18 mouse cellular contexts compared by ENCODE assay signal in genomic region chr10:95526495-95527122, GRCm38 (mm10). TPM values are rescaled to one million over a fixed set of nuclear protein-coding genes. Genes with fewer than 3 reads are reported as not detected.
DNase-seq lines count a peak whose midpoint lies in the region; ATAC-seq and TF ChIP-seq lines count a peak whose summit lies in the region.
"Had no signal": no experiment of that assay in that cellular context is flagged by ENCODE, and none has a peak within 500 bp of the region (broad histone marks: within the 10 kb centered on the region; RNA-seq: fewer than 3 reads in every experiment).

No protein-coding gene starts in this region.

- H3K27me3 ChIP-seq in heart, postnatal 0 days (ENCODE audit: control insufficient read depth, insufficient read depth, low read length) = no peaks in the 10 kb centered on the region
- no peaks in the 10 kb centered on the region for H3K27me3 ChIP-seq in midbrain, embryonic 11.5 days (ENCODE audit: control insufficient read depth, insufficient read depth, low read length)
- H3K27me3 ChIP-seq in midbrain, embryonic 10.5 days (ENCODE audit: low read depth, poor library complexity, severe bottlenecking) = no peaks in the 10 kb centered on the region
- no peaks in the 10 kb centered on the region for H3K27me3 ChIP-seq in stomach, embryonic 16.5 days (ENCODE audit: control insufficient read depth, insufficient read depth, low read length)
- H3K27me3 ChIP-seq: CH12.LX; forebrain, embryonic 12.5 days; liver, embryonic 15.5 days had no signal

- no peak for TF ChIP-seq CTCF in heart, postnatal 0 days (IDR thresholded peaks at IDR 0.05; ENCODE audit: low read depth)

- no peaks in the 10 kb centered on the region for H3K36me3 ChIP-seq in heart, postnatal 0 days (replicated peaks; ENCODE audit: control insufficient read depth, insufficient read depth, low read length)
- no peaks in the 10 kb centered on the region for H3K36me3 ChIP-seq in midbrain, embryonic 11.5 days (ENCODE audit: control insufficient read depth, insufficient read depth, low read length)
- H3K36me3 ChIP-seq in midbrain, embryonic 10.5 days = peaks cover 17% of the 10 kb centered on the region
- no peaks in the 10 kb centered on the region for H3K36me3 ChIP-seq in stomach, embryonic 16.5 days (ENCODE audit: control insufficient read depth, insufficient read depth, low read length)
- H3K36me3 ChIP-seq: liver, embryonic 15.5 days had no signal

- ATAC-seq in heart, postnatal 0 days (ENCODE audit: insufficient read depth, low read depth) = no peak
- ATAC-seq in midbrain, embryonic 11.5 days (ENCODE audit: low FRiP score) = no peak
- peak; percentile 50; the same call in 1 of the 2 replicates for ATAC-seq in stomach, embryonic 16.5 days (ENCODE audit: insufficient read depth, low FRiP score)
- ATAC-seq: hindbrain, embryonic 16.5 days had no signal

- peaks cover 15% of the 10 kb centered on the region; the same call in 1 of the 2 replicates for H3K4me1 ChIP-seq in heart, postnatal 0 days (ENCODE audit: control insufficient read depth, insufficient read depth)
- H3K4me1 ChIP-seq in midbrain, embryonic 11.5 days (ENCODE audit: control insufficient read depth, insufficient read depth, low read length) = no peaks in the 10 kb centered on the region
- peaks cover 9% of the 10 kb centered on the region; the same call in 1 of the 2 replicates for H3K4me1 ChIP-seq in midbrain, embryonic 10.5 days
- peaks cover 20% of the 10 kb centered on the region for H3K4me1 ChIP-seq in stomach, embryonic 16.5 days (ENCODE audit: control insufficient read depth, insufficient read depth, low read length)

- H3K9ac ChIP-seq in heart, postnatal 0 days (replicated peaks; ENCODE audit: low read depth, low read length) = no peak overlapping the region
- no peak overlapping the region for H3K9ac ChIP-seq in midbrain, embryonic 11.5 days (ENCODE audit: low read length)
- no peak overlapping the region for H3K9ac ChIP-seq in stomach, embryonic 16.5 days (ENCODE audit: low read length)
- H3K9ac ChIP-seq: forebrain, embryonic 12.5 days; liver, embryonic 15.5 days had no signal

- no peaks in the 10 kb centered on the region for H3K9me3 ChIP-seq in heart, postnatal 0 days (replicated peaks; ENCODE audit: control insufficient read depth, low read length)
- H3K9me3 ChIP-seq in midbrain, embryonic 11.5 days (ENCODE audit: control insufficient read depth, low read length) = no peaks in the 10 kb centered on the region
- peaks cover 3% of the 10 kb centered on the region; the same call in 1 of the 2 replicates for H3K9me3 ChIP-seq in midbrain, embryonic 10.5 days (replicated peaks)
- H3K9me3 ChIP-seq in stomach, embryonic 16.5 days (replicated peaks; ENCODE audit: control insufficient read depth, low read length) = no peaks in the 10 kb centered on the region
- H3K9me3 ChIP-seq: forebrain, embryonic 12.5 days; liver, embryonic 15.5 days had no signal

- no peak for DNase-seq in heart, postnatal 0 days (ENCODE audit: low spot score)
- DNase-seq in heart, adult 18-20 months = no peak
- peak; percentile 76 for DNase-seq in midbrain, embryonic 11.5 days (ENCODE audit: low spot score, missing footprints)
- DNase-seq in midbrain, embryonic 10.5 days (ENCODE audit: low spot score) = no peak
- peak; percentile 46 for DNase-seq in fat pad, adult 2 months (ENCODE audit: extremely low read depth, low read depth, low spot score)
- no peak for DNase-seq in left cerebral cortex, postnatal 25 days (ENCODE audit: low spot score in 2 of 2)
- DNase-seq in spleen, postnatal 36 days (ENCODE audit: low spot score in 2 of 2) = no peak
- DNase-seq: adrenal gland, adult 2 months; cerebellum, adult 8-10 months; kidney, adult 9 months; midbrain, embryonic 14.5 days; thymus, postnatal 25 days had no signal

- no peak overlapping the region for H3K4me3 ChIP-seq in heart, postnatal 0 days (ENCODE audit: low read depth, low read length)
- no peak overlapping the region for H3K4me3 ChIP-seq in midbrain, embryonic 11.5 days (ENCODE audit: low read depth, low read length)
- no peak overlapping the region for H3K4me3 ChIP-seq in midbrain, embryonic 10.5 days
- no peak overlapping the region for H3K4me3 ChIP-seq in stomach, embryonic 16.5 days (replicated peaks; ENCODE audit: low read length)
- H3K4me3 ChIP-seq: forebrain, embryonic 12.5 days; layer of hippocampus, adult 2 months; liver, embryonic 15.5 days had no signal

- 78% methylated on average over 5 of the region's 5 CpGs for WGBS in heart, postnatal 0 days
- WGBS in midbrain, embryonic 11.5 days = 88% methylated on average over 5 of the region's 5 CpGs
- 93% methylated on average over 5 of the region's 5 CpGs for WGBS in midbrain, embryonic 10.5 days
- WGBS in stomach, embryonic 16.5 days = 62% methylated on average over 5 of the region's 5 CpGs

- no peak for TF ChIP-seq EP300 in heart, postnatal 0 days (IDR thresholded peaks at IDR 0.05; ENCODE audit: low read depth)

- intact Hi-C loops in left cerebral cortex, postnatal 25 days (cut with DNase I) = no loop called here

- peak overlapping the region; percentile 34; the same call in 1 of the 2 replicates for H3K27ac ChIP-seq in heart, postnatal 0 days (ENCODE audit: low read depth)
- no peak overlapping the region for H3K27ac ChIP-seq in midbrain, embryonic 11.5 days (ENCODE audit: low read depth, low read length)
- H3K27ac ChIP-seq in midbrain, embryonic 10.5 days (replicated peaks) = no peak overlapping the region
- H3K27ac ChIP-seq in stomach, embryonic 16.5 days (ENCODE audit: low read length) = peak overlapping the region; percentile 54; the same call in 1 of the 2 replicates
- H3K27ac ChIP-seq: forebrain, embryonic 12.5 days; layer of hippocampus, adult 2 months; liver, embryonic 15.5 days had no signal

- no peak overlapping the region for H3K4me2 ChIP-seq in heart, postnatal 0 days (ENCODE audit: low read depth, low read length)
- H3K4me2 ChIP-seq in midbrain, embryonic 11.5 days = no peak overlapping the region
- H3K4me2 ChIP-seq in stomach, embryonic 16.5 days (ENCODE audit: low read depth, low read length) = no peak overlapping the region
- H3K4me2 ChIP-seq: forebrain, embryonic 12.5 days; liver, embryonic 15.5 days had no signal

RNA-seq across cellular contexts. Expression of gene Ube2n, which starts 11.7 kb away (rescaled TPM):
- total RNA-seq in heart, postnatal 0 days (2014; rRNA removed; ENCODE audit: low replicate concordance) = 158 and 242 TPM in 2 replicates
- 188 and 190 TPM in 2 replicates for polyA plus RNA-seq in heart, postnatal 0 days (2015; fragmentation: Nextera tagmentation; extraction: Ambion mirVana)
- 10 to 100 TPM; 86.6 to 91.4 TPM for total RNA-seq in heart, adult 18-20 months (2021)
- 518 and 522 TPM in 2 replicates for polyA plus RNA-seq in midbrain, embryonic 11.5 days (2014; fragmentation: Nextera tagmentation; extraction: Ambion mirVana)
- polyA plus RNA-seq in midbrain, embryonic 10.5 days (2016; fragmentation: Nextera tagmentation; extraction: Ambion mirVana) = 478 and 483 TPM in 2 replicates
- polyA plus RNA-seq in stomach, embryonic 16.5 days (2015; fragmentation: Nextera tagmentation; extraction: Ambion mirVana) = 291 and 302 TPM in 2 replicates
- total RNA-seq in left cerebral cortex, postnatal 25 days (2021) = 100 to 1,000 TPM; 184 to 202 TPM

RNA-seq across cellular contexts. Expression of gene Mrpl42, which starts 24.9 kb away (rescaled TPM):
- total RNA-seq in heart, postnatal 0 days (2014; rRNA removed; ENCODE audit: low replicate concordance) = 524 and 645 TPM in 2 replicates
- 928 and 1,023 TPM in 2 replicates for polyA plus RNA-seq in heart, postnatal 0 days (2015; fragmentation: Nextera tagmentation; extraction: Ambion mirVana)
- total RNA-seq in heart, adult 18-20 months (2021) = 100 to 1,000 TPM; 389 to 421 TPM
- 316 and 343 TPM in 2 replicates for polyA plus RNA-seq in midbrain, embryonic 11.5 days (2014; fragmentation: Nextera tagmentation; extraction: Ambion mirVana)
- 380 and 398 TPM in 2 replicates for polyA plus RNA-seq in midbrain, embryonic 10.5 days (2016; fragmentation: Nextera tagmentation; extraction: Ambion mirVana)
- polyA plus RNA-seq in stomach, embryonic 16.5 days (2015; fragmentation: Nextera tagmentation; extraction: Ambion mirVana) = 309 and 318 TPM in 2 replicates
- total RNA-seq in left cerebral cortex, postnatal 25 days (2021) = 10 to 100 TPM; 67.1 to 72.1 TPM

RNA-seq across cellular contexts. Expression of gene Nudt4, which starts 37.3 kb away (rescaled TPM):
- total RNA-seq in heart, postnatal 0 days (2014; rRNA removed; ENCODE audit: low replicate concordance) = 72.2 and 74.5 TPM in 2 replicates
- 70.0 and 81.3 TPM in 2 replicates for polyA plus RNA-seq in heart, postnatal 0 days (2015; fragmentation: Nextera tagmentation; extraction: Ambion mirVana)
- 100 to 1,000 TPM; 308 to 356 TPM for total RNA-seq in heart, adult 18-20 months (2021)
- polyA plus RNA-seq in midbrain, embryonic 11.5 days (2014; fragmentation: Nextera tagmentation; extraction: Ambion mirVana) = 141 and 148 TPM in 2 replicates
- 90.8 and 91.5 TPM in 2 replicates for polyA plus RNA-seq in midbrain, embryonic 10.5 days (2016; fragmentation: Nextera tagmentation; extraction: Ambion mirVana)
- 46.0 and 53.6 TPM in 2 replicates for polyA plus RNA-seq in stomach, embryonic 16.5 days (2015; fragmentation: Nextera tagmentation; extraction: Ambion mirVana)
- total RNA-seq in left cerebral cortex, postnatal 25 days (2021) = 100 to 1,000 TPM; 146 to 170 TPM

Comparison
In these comparisons a context has a peak if more than half of its experiments do, and no peak if none do; other contexts are left out.
1. DNase-seq: peak in midbrain, embryonic 11.5 days (single experiment) and fat pad, adult 2 months (single experiment); none in heart, postnatal 0 days (single experiment), heart, adult 18-20 months (0 of 2), midbrain, embryonic 10.5 days (single experiment), left cerebral cortex, postnatal 25 days (0 of 2) and spleen, postnatal 36 days (0 of 2).
2. H3K27ac ChIP-seq: peak in heart, postnatal 0 days (single experiment) and stomach, embryonic 16.5 days (single experiment); none in midbrain, embryonic 11.5 days (single experiment) and midbrain, embryonic 10.5 days (single experiment).